In the genomic region with DNA sequence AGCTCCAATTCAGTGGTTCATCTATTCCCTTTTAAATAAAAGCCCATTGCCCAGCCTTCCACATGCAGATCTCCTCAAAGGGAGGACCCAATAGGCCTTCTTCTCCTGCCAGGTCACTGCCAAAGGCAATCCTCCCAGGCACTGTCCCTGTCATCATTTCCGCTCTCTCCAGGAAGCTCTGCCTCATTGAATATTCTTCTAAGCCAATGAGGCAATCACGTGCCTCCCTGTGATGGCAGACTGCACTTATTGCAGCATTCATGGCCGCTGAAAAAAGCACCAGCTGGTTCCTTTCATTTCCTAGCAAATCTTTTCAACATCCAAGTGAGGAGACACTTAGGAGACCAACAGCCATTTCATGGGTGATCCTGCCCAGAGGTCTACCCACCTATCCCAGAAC, we compare ENCODE assay signal across 11 mouse cellular contexts.
A peak's percentile ranks its signal among the peaks of the same experiment; 100 is the strongest.
DNase-seq lines count a peak whose midpoint lies in the region; ATAC-seq lines count a peak whose summit lies in the region.
"Had no signal": no experiment of that assay in that cellular context is flagged by ENCODE, and none has a peak within 500 bp of the region (broad histone marks: within the 10 kb centered on the region; RNA-seq: fewer than 3 reads in every experiment).

No protein-coding gene starts in this region.

- H3K4me2 ChIP-seq in forebrain, embryonic 16.5 days (ENCODE audit: low read length) = no peak overlapping the region
- H3K4me2 ChIP-seq in midbrain, embryonic 13.5 days (replicated peaks) = 0 out of 2 replicates have a peak overlapping the region, but pooled peaks have one; percentile 0
- H3K4me2 ChIP-seq: liver, embryonic 13.5 days had no signal

- H3K4me1 ChIP-seq in heart, embryonic 10.5 days = no peaks in the 10 kb centered on the region
- H3K4me1 ChIP-seq in forebrain, embryonic 16.5 days (replicated peaks; ENCODE audit: control insufficient read depth, insufficient read depth, low read length) = peaks cover 8% of the 10 kb centered on the region
- peaks cover 23% of the 10 kb centered on the region for H3K4me1 ChIP-seq in midbrain, embryonic 13.5 days (replicated peaks)
- H3K4me1 ChIP-seq: liver, embryonic 13.5 days had no signal

- DNase-seq in heart, adult 11 months = peak; percentile 88
- no peak for DNase-seq in heart, embryonic 10.5 days (ENCODE audit: low spot score)
- DNase-seq in ES-CJ7 (ENCODE audit: low read depth, low spot score) = peak; percentile 2
- DNase-seq in natural killer cell, adult 2 months (ENCODE audit: low spot score in 2 of 2) = no peak
- DNase-seq in layer of hippocampus, adult 18-20 months (ENCODE audit: low spot score in 2 of 2) = no peak
- DNase-seq in frontal cortex, postnatal 36 days (ENCODE audit: low spot score in 2 of 2) = no peak
- DNase-seq: cerebellum, adult 8-10 months; liver, embryonic 13.5 days; lung, postnatal 36 days had no signal

- H3K27ac ChIP-seq in heart, embryonic 10.5 days = no peak overlapping the region
- no peak overlapping the region for H3K27ac ChIP-seq in forebrain, embryonic 16.5 days (ENCODE audit: low read length)
- H3K27ac ChIP-seq in midbrain, embryonic 13.5 days = peak overlapping the region; percentile 73
- H3K27ac ChIP-seq: liver, embryonic 13.5 days had no signal

- H3K4me3 ChIP-seq in heart, embryonic 10.5 days = no peak overlapping the region
- no peak overlapping the region for H3K4me3 ChIP-seq in forebrain, embryonic 16.5 days (replicated peaks; ENCODE audit: low read length)
- H3K4me3 ChIP-seq in midbrain, embryonic 13.5 days (replicated peaks) = no peak overlapping the region
- H3K4me3 ChIP-seq: liver, embryonic 13.5 days had no signal

- peak; percentile 83 for ATAC-seq in forebrain, embryonic 16.5 days
- ATAC-seq in midbrain, embryonic 13.5 days = peak; percentile 90

- H3K9me3 ChIP-seq in heart, embryonic 10.5 days = no peaks in the 10 kb centered on the region
- H3K9me3 ChIP-seq in forebrain, embryonic 16.5 days (ENCODE audit: control insufficient read depth, low read length) = no peaks in the 10 kb centered on the region
- no peaks in the 10 kb centered on the region for H3K9me3 ChIP-seq in midbrain, embryonic 13.5 days
- H3K9me3 ChIP-seq: liver, embryonic 13.5 days had no signal

- WGBS in heart, embryonic 10.5 days = 53% methylated on average over 3 of the region's 3 CpGs
- WGBS in forebrain, embryonic 16.5 days = 10% methylated on average over 3 of the region's 3 CpGs
- WGBS in midbrain, embryonic 13.5 days = 14% methylated on average over 3 of the region's 3 CpGs

- H3K36me3 ChIP-seq in heart, embryonic 10.5 days = no peaks in the 10 kb centered on the region
- no peaks in the 10 kb centered on the region for H3K36me3 ChIP-seq in forebrain, embryonic 16.5 days (ENCODE audit: control insufficient read depth, insufficient read depth)
- no peaks in the 10 kb centered on the region for H3K36me3 ChIP-seq in midbrain, embryonic 13.5 days
- H3K36me3 ChIP-seq: liver, embryonic 13.5 days had no signal

- H3K27me3 ChIP-seq in heart, embryonic 10.5 days (ENCODE audit: insufficient read depth, poor library complexity, severe bottlenecking) = no peaks in the 10 kb centered on the region
- no peaks in the 10 kb centered on the region for H3K27me3 ChIP-seq in forebrain, embryonic 16.5 days (replicated peaks; ENCODE audit: control insufficient read depth, insufficient read depth, low read length)
- no peaks in the 10 kb centered on the region for H3K27me3 ChIP-seq in midbrain, embryonic 13.5 days
- H3K27me3 ChIP-seq: liver, embryonic 13.5 days had no signal

- no peak overlapping the region for H3K9ac ChIP-seq in forebrain, embryonic 16.5 days (replicated peaks; ENCODE audit: low read depth, low read length)
- H3K9ac ChIP-seq in midbrain, embryonic 13.5 days (replicated peaks) = no peak overlapping the region
- H3K9ac ChIP-seq: liver, embryonic 13.5 days had no signal

Comparison
In these comparisons a context has a peak if more than half of its experiments do, and no peak if none do; other contexts are left out.
1. DNase-seq: peak in heart, adult 11 months (single experiment) and ES-CJ7 (single experiment); none in heart, embryonic 10.5 days (single experiment), natural killer cell, adult 2 months (0 of 2), layer of hippocampus, adult 18-20 months (0 of 2) and frontal cortex, postnatal 36 days (0 of 2).